Mouse (Mus musculus): ENCODE measurements around the gene Rab21. TPM values are rescaled to one million over a fixed set of nuclear protein-coding genes. Genes with fewer than 3 reads are reported as not detected.

The Rab21 gene
- total RNA-seq, 2 experiments from 2014 or later: 49.5 to 102 TPM

GRCm38 (mm10) chr10:115290671-115291070, 24.7 kb downstream of the Rab21 start:
- no peak for ATAC-seq (replicated peaks; ENCODE audit: poor library complexity)

GRCm38 (mm10) chr10:115288856-115289255, 26.5 kb downstream of the Rab21 start:
- no peak for ATAC-seq (replicated peaks; ENCODE audit: poor library complexity)

GRCm38 (mm10) chr10:115284170-115284569, 31.2 kb downstream of the Rab21 start:
- no peak for ATAC-seq (replicated peaks; ENCODE audit: poor library complexity)

DNA sequence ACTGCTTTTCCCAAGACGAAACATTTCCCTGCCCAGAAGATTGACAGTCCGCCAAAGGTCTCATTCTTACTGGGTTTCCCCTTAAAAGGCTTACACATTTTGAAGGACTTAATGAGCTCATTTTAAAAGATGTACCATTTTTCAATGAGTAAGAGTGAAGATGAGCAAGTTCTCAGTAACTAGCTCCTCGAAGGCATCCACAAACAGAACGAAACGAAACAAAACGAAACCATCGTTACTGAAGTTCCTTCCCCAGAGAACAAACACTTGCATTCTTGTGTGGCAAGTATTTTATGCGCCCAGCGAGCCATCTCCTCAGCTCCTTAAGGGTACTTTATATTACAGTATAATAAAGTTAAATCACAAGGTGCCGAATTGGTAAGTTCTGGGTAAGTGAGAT, 34.0 kb downstream of the Rab21 start:
- no peak for ATAC-seq (replicated peaks; ENCODE audit: poor library complexity)

DNA sequence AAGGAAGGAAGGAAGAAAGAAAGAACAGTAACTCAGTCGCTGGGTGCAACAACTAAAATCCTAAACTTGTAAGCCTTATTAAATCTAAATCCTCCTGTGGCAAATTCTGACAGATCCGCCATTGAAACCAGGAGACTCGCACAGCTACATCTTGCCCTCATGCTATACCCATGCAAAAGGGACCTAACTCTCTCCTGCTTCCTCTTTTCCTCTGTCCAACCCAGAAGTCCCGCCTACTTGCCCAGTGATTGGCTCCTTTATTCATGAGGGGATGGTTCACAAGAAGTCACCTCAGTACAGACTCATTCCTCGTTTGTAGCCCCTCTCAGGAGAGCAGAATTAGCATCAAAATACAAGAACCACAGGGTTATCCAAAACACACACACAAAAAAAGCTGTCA, 43.7 kb downstream of the Rab21 start:
- ATAC-seq (replicated peaks; ENCODE audit: poor library complexity): no peak; the same call in 1 of the 2 replicates

DNA sequence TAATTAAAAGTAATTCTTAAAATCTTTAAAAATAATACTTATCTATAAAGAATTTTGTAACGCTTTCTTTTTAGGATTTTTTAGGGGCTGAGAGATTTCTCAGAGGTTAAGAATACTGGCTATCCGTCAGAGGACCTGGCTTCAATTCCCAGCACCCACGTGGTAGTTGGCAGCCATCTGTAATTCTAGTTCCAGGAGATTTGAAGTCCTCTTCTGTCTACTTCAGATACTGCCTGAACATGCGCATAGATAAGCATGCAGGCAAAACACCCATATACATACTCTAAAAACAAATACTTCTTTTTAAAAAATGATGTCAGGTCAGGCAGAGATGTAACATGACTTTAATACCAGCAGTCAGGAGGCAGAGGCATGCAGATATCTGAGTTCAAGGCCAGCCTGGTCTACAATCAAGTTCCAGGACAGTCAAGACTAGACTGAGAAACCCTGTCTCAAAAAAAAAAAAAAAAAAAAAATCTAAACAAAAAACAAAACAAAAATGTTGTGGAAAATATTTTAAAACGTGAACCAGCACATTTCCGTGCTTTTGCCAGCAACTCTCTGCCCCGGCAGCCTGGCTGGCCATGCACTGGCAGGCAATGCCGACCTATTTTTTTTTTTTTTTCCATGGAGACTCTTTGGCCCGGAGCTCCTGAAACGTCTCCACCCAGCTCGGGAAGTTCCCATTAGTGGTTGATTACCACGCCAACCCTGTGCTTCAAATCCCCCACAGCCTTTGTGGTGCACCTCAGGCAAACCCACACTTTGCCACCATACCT, 44.6 kb downstream of the Rab21 start:
- ATAC-seq (replicated peaks; ENCODE audit: poor library complexity): no peak

- ATAC-seq (replicated peaks; ENCODE audit: poor library complexity): peak; percentile 76
Observed at GRCm38 (mm10) chr10:115262926-115263562, 52.4 kb downstream of the Rab21 start.

DNA sequence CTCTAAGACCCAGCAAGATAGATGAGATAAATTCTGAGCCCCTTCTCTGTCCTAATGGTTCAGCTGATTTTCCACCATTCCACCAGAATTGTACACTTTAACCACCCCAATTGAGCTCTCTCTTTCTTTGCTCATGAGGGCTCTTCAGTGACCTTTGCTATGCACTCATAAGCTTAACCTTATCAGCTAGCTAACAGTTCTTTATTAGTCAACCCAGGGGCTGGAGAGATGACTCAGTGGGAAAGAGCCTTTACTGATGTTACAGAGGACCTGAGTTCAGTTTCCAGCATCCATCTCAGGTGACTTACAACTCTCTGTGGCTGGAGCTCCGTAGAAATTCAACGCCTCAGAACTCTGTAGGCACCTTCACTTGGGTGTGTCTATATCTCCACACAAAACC, 53.1 kb downstream of the Rab21 start:
- ATAC-seq (replicated peaks; ENCODE audit: poor library complexity): no peak

DNA sequence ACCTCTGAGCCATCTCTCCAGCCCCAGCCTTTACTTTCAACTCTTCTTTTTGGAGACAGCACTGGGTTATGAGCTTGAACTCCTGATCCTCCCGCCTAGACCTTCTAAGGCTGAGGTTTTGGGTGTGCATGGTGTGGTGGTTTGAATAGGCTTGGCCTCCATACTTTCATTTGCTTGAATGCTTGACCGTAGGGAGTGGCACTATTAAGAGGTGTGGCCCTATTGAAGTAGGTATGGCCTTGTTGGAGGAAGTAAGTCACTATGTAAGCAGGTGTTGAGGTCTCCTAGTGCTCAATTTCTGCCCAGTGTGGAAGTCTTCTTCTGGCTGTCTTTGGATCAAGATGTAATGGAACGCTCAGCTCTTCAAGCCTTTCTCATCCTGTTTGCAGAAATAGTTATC, 54.0 kb downstream of the Rab21 start:
- ATAC-seq (replicated peaks; ENCODE audit: poor library complexity): no peak

- no peak for ATAC-seq (replicated peaks; ENCODE audit: poor library complexity)
Observed at GRCm38 (mm10) chr10:115256162-115256561, 59.2 kb downstream of the Rab21 start.

DNA sequence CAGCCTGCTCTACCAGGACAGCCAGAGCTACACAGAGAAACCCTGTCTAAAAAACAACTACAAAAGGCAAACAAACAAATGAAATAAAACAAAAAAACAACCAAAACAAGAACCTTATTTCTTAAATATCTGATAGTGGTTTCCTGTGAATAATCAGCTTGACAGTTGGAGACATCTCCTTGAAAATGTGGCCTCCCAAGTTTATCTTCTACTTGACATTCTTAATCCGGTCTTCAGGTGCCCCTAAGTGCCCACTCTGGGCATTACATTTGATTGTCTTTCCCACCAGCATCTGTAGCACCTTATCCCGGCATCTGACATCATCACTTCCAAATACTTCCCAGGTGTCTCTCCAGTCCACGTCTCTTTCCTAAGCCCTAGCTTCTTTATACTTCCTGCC, 61.9 kb downstream of the Rab21 start:
- no peak for ATAC-seq (replicated peaks; ENCODE audit: poor library complexity)

DNA sequence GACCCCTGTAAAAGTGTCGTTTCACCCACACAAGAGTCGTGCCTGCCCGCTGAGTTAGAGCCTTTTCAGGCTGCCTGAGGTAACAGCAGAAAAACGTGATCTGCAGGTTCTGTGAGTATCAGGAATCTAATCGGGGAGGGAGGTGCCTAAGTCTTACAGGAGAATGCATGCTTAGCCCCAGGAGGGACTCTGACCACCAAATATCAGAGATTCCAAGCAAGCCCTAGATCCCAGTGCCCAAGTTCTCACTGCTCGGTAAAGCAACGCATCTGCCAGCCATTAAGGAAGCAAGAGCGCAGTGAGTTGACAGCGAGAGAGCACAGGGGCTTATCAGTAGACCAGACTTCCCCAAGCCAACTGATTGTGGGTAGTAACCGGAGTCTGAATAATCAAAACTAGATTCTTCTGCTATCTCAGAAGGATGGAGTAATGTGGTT, 63.1 kb downstream of the Rab21 start:
- peak; percentile 53 for ATAC-seq (replicated peaks; ENCODE audit: poor library complexity)

DNA sequence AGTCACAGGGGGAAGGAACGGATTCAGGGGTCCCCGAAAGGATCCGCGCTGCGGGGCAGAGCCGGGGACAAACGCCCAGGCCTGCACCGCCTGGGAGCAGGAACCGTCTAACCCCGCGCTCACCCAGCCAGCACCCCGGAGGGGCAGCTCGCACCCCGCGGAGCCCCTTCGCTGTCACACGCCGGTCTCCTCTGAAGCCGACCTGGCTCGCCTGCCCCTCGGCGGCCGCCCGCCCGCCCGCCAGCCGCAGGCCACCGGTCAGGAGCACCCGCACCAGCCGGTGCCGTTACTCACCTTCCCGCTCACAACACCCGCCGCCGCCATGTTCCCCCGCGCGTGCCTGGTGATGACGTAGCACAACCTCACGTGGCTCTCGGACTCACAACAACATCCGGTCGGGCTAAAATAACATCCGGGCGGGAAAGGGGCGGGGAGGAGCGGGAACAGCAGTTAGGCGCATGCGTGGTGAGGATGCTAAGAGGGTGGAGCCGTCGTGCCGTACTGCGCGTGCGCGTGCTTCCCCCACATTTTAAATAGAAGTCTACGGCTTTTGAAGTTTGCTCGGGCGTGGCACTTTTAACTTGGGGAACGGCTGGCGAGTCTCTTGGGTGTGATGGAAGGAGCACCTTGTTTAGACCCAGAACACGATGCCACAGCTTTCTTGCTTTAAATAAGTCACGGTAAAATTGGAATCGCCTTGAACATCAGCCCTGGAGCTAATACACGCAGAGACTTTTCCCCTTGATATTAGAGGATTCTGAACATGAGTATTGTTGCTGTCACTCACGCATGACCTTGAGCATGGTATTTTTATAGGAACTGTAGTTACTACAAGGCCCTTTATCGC, 64.1 kb downstream of the Rab21 start, which contains the start of gene Tbc1d15:
Gene Tbc1d15 (minus strand): TSS at position 380 of the 847 bp plus-strand sequence.
- ATAC-seq (replicated peaks; ENCODE audit: poor library complexity): peak; percentile 69

DNA sequence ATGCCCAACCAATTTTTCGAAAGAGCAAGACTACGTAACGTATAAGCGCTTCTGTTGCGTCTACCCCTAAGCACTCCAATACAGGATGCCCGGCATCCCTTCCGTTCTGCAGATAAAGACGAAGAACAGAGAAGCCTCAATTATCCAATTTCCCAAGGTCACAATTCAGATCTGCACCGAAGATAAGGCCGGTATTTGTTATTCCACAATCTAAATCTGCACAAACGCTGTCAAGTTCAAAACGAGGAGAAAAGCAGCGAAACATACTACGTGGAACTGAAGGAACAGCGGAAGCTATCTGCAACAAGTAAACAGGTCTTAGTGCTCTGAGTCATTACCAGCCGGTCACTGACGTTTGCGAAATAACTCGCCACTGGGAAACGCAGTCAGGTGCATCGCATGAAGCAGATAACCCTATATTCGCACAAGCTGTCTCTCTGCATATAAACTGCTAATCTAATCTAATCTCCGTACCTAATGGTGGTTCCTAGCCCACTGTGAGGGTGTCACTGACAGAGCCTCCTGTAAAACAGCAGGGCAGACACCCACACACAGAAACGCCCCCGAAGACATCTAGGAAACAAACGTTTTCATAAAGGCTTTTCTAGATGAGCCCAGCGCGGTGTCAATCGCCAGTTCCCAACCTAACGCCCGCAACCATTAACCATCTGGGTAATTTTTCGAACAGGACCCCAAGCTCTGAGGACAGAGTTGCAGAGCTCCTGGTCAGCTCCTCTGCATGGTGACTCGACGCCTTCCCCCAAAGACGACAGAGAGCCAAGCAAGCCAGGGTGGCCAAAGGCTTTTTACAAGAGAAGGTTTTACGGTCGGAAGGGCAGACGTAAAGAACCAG, 64.9 kb downstream of the Rab21 start:
- peak; percentile 36 for ATAC-seq (replicated peaks; ENCODE audit: poor library complexity)

- ATAC-seq (replicated peaks; ENCODE audit: poor library complexity): peak; percentile 4; the same call in 1 of the 2 replicates
Observed at GRCm38 (mm10) chr10:115248041-115248440, 67.4 kb downstream of the Rab21 start.

GRCm38 (mm10) chr10:115245488-115245887, 69.9 kb downstream of the Rab21 start:
- ATAC-seq (replicated peaks; ENCODE audit: poor library complexity): peak; percentile 30

GRCm38 (mm10) chr10:115241082-115241595, 74.3 kb downstream of the Rab21 start:
- ATAC-seq (replicated peaks; ENCODE audit: poor library complexity): peak; percentile 50

DNA sequence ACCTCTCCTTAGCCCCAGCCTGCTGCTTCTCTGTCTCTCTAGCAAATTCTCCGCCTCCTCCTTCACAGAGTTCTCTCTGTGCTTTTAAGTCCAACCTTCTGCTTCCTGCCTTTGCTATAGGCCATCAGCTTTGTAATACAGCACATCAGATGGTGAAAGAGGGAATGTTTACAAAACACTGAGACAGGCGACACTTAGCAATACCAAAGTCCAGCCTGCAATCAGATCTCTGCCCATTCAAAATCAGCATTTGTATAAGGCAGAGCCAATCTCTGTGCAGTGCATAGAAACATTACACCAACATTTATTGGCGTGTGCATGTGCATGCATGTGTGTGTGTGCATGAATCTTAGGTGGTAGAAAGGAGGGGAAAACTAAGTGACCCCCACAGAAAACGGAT, 77.5 kb downstream of the Rab21 start:
- no peak for ATAC-seq (replicated peaks; ENCODE audit: poor library complexity)

Data from megakaryocyte progenitor cell, adult 5-6 weeks (primary cell).